Mouse (Mus musculus) urinary bladder, postnatal 4 days (tissue): ENCODE measurements at regions not wholly inside any gene's neighbourhood (a gene's known extent, or its start where the extent isn't known, plus 50 kb on each side); places are given as distances from the start of the nearest gene placed in this dataset.
"Not testable (repeated sequence)": the region's sequence is repeated elsewhere in the genome, so short reads cannot be mapped to it uniquely, and the experiment has no call there.

ENCODE experiments used
- DNase-seq, 2 experiments: peaks; one replicate each; pipeline ENCODE4 v3.0.0; 2021 to 2022; ENCODE audit warnings: low spot score in 2 of 2

- DNase-seq = not testable (repeated sequence)
Observed at GRCm38 (mm10) chr1:193486668-193487067, 116.6 kb upstream of the Camk1g start.

- no peak for DNase-seq
Observed at GRCm38 (mm10) chr1:193484977-193485376, 114.9 kb upstream of the Camk1g start.

- no peak for DNase-seq
Observed at GRCm38 (mm10) chr1:193477298-193477697, 107.2 kb upstream of the Camk1g start.

GRCm38 (mm10) chr1:193476805-193477204 is 106.7 kb upstream of the Camk1g start:
- no peak for DNase-seq

GRCm38 (mm10) chr1:193466306-193466705 is 96.2 kb upstream of the Camk1g start:
- DNase-seq = no peak

- DNase-seq = no peak
Observed at GRCm38 (mm10) chr1:193459735-193460134, 89.6 kb upstream of the Camk1g start.

GRCm38 (mm10) chr1:193457908-193458307 is 87.8 kb upstream of the Camk1g start:
- no peak for DNase-seq

GRCm38 (mm10) chr1:193453654-193454053 is 83.6 kb upstream of the Camk1g start:
- no peak for DNase-seq

GRCm38 (mm10) chr1:193451471-193452135 is 81.5 kb upstream of the Camk1g start:
- DNase-seq = no peak

GRCm38 (mm10) chr1:193450814-193451213 is 80.7 kb upstream of the Camk1g start:
- DNase-seq = no peak

GRCm38 (mm10) chr1:193450201-193450600 is 80.1 kb upstream of the Camk1g start:
- DNase-seq = no peak

GRCm38 (mm10) chr1:193449394-193450103 is 79.5 kb upstream of the Camk1g start:
- peak in 1 of 2 experiments; percentile 23 for DNase-seq

- no peak for DNase-seq
Observed at GRCm38 (mm10) chr1:193448793-193449393, 78.8 kb upstream of the Camk1g start.

GRCm38 (mm10) chr1:193447647-193448046 is 77.5 kb upstream of the Camk1g start:
- no peak for DNase-seq

GRCm38 (mm10) chr1:193443964-193444676 is 74.0 kb upstream of the Camk1g start:
- DNase-seq = no peak

GRCm38 (mm10) chr1:193440512-193440911 is 70.4 kb upstream of the Camk1g start:
- DNase-seq = no peak

GRCm38 (mm10) chr1:193434281-193434680 is 64.2 kb upstream of the Camk1g start:
- DNase-seq = no peak

GRCm38 (mm10) chr1:193433493-193434021 is 63.5 kb upstream of the Camk1g start:
- DNase-seq = no peak

- no peak for DNase-seq
Observed at GRCm38 (mm10) chr1:193430231-193430630, 60.1 kb upstream of the Camk1g start.

GRCm38 (mm10) chr1:193423653-193424075 is 53.6 kb upstream of the Camk1g start:
- DNase-seq = no peak

- no peak for DNase-seq
Observed at GRCm38 (mm10) chr1:193422886-193423285, 52.8 kb upstream of the Camk1g start.

GRCm38 (mm10) chr1:193421820-193422219 is 51.7 kb upstream of the Camk1g start:
- DNase-seq = no peak
